Mouse (Mus musculus) testis, adult 2 months (tissue): ENCODE measurements around the gene Ndufs3.

Experiments
- CTCF ChIP-seq: fragments of 200-500 bp; IDR thresholded peaks from 2 replicates; pipeline ENCODE4 v1.5.1; 2012; ENCODE audit warnings: low read depth, mild to moderate bottlenecking, inconsistent platforms, low read length, moderate library complexity; ENCODE audit not compliant: control insufficient read depth, insufficient read depth, insufficient replicate concordance
- POLR2A ChIP-seq: fragments of 200-500 bp; IDR thresholded peaks from 2 replicates; pipeline ENCODE4 v1.6.1; 2012; ENCODE audit warnings: low read depth, mild to moderate bottlenecking, inconsistent platforms, low read length, moderate library complexity; ENCODE audit not compliant: control insufficient read depth

DNA sequence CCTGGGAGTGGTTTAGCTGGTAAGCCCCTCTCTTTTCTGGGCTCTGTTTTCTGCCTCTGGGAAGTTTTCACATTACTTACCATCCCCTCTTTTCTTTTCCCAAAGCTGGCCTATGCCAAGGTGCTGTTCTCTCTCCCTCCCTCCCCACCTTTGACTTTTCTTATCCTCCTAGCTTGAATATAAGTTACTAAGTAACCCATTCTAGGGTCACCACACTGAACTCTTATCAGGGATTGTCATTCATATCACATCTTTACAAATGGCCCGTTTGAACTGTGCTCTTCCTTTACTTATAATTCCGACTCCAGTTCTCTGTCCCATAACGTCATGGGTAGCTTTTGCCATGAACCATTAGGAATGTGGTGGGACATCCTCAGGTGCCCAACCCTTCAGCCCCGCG is 59.4 kb downstream of the Ndufs3 start:
- no peak for TF ChIP-seq CTCF
- no peak for TF ChIP-seq POLR2A
